Mouse (Mus musculus): ENCODE data around the gene Tecpr1. TPM values are rescaled to one million over a fixed set of nuclear protein-coding genes. Genes with fewer than 3 reads are reported as not detected.

The Tecpr1 gene
- polyA plus RNA-seq, 1 experiment, result 5.4 TPM

DNA sequence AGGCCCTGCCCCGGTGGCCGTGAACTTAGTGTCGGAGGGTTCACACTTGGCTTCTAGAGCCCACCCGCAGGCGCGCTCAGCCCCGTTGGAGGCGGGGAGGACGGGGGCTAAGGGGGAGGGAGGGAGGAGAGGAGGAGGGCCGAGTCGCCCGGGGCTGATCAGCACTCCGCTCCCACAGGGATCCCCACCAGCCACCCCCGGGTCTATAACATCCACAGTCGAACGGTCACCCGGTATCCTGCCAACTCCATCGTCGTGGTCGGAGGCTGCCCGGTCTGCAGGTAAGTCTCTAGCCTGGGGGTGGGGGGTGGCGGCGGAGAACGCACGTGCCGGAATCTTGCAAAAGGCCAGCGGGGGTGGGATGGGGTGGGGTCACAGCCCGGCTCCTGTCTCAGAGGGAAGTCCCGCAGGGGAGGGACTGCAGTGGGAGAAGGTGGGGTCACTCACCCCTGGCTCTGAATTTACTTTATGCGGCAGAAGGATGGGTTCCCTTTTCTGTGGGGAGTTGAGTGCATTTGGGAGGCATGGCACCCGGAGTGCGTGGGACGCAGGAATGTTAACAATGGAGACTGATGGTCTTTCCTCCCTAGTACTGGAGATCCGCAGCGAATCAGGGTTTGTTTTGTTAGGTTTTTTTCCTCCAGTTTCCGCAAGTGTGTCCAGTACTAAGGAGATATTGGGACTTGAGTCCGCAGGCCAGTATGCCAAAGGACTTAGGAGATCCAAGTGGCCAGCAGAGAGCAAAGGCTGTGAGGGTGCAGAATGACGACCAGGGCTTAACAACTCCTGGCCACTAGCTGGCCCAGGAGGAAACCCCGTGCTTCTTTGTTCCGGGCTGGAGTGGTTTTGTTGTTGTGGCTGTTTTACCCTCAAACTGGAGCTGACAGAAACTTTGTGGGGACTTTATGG is 32.5 kb upstream of the Tecpr1 start:
- TF ChIP-seq GATA1 (IDR thresholded peaks at IDR 0.05; ENCODE audit: low read length), result no peak

DNA sequence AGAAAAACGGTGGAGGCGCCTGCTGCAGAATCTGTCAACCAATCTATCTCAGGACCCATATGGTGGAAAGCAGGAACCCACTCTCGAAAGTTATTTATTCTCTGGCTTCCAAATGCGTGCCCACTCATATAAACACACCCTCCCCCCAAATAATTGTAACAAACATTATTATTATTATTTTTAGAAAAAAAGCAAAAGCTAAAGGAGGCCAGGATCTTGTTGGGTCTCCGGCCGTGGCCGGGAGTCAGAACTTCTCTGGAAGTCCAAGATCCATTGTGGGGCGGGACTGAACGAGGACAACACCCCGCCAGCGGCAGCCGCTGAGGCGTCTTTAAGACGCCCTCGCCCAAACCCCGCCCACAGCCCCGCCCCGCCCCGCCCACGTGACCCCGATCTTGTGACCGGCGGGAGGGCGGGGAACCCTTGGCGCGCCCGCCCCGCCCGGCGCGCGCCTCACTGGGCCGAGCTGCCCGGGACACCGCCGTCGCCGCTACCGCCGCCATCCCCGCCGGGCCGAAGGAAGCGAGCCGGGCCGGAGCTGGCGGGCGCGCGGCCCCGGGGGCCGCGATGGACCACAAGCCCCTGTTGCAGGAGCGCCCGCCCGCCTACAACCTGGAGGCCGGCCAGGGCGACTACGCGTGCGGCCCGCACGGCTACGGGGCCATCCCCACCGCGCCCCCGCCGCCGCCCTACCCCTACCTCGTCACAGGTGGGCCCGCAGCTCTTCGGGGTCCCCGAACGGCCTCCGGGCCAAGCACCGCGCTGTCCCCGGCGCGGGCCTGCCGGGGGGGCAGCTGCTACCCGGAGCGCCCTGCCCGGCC is 31.6 kb upstream of the Tecpr1 start:
- TF ChIP-seq GATA1 (IDR thresholded peaks at IDR 0.05; ENCODE audit: low read length), result no peak

DNA sequence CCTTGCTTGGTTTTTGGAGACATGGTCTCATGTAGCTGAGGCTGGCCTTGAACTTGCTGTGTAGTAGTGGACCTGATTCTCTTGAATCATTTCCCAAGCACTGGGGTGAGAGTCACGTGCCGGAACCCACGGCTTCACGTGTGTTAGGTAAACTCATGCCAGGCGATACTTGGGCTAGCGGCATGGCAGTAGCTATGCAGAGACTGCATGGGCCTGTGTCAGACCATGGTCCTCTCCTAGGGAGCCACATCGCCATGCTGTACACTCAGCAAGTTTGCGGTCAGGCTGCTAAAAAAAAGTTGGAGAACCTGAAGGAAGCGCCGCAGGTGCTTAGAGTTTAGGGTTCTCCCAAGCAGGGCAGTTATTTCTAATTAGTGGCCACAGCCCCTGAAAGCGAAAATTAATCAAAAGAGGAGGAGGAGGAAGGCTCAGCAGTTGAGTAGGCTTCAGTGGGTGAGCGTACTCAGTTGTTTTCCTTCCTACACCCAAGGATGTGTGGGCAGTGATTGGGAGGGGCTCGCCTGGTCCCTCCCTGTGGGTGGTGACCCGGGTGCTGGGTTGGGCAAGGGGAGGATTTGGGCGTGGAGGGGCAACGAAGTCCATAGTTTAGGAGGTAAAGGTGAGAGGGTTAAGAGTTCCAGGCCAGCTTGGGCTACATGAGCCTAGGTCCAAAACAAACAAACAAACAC is 30.9 kb upstream of the Tecpr1 start:
- TF ChIP-seq GATA1 (IDR thresholded peaks at IDR 0.05; ENCODE audit: low read length), result no peak

DNA sequence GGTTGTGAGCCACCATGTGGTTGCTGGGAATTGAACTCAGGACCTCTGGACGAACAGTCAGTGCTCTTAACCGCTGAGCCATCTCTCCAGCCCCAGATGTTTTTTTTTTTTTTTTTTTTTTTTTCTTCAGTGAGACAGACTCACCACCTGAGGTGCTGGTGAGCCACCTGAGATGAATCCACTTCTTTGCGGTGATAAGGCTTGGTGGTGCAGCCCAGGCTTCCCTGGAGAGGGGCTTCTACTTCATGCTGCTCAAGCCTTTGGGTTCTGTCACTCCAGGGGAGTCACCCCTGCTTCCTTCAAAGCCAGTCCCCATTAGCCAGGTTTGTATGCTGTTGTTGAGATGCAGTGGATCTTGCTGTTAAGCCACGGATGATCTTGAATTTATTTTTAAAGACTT is 29.8 kb upstream of the Tecpr1 start:
- TF ChIP-seq GATA1 (IDR thresholded peaks at IDR 0.05; ENCODE audit: low read length), result no peak

DNA sequence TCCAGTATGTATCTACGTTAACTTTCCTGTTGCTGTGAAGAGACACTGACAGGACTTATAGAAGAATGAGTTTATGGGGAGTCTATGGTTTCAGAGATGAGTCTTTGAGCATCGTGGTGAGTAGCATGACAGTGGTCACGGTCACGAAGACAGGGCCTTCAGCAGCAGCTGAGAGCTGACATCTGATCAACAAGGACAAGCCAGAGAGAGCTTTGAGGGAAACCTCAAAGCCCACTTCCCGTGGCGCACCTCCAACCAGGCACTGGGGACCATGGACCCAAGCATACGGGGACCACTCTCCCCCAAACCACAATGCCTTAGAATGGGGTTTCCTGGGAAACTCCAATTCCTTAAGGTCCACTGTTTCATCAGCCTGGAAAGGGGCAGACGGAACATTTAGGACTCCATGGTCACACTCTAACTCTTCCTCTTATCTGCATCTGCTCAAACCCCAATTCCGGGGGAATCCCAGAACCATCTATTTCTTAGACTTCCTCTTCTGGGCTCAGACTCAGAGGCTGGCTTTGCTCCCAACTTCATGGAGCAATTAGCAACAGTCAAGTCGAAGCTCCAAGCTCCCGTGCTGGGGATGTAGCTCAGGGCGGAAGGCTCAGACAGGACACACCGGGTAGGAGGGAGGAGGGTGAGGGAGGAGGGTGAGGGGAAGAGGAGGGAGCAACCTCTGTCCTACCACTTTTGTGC is 28.6 kb upstream of the Tecpr1 start:
- no peak for TF ChIP-seq GATA1 (IDR thresholded peaks at IDR 0.05; ENCODE audit: low read length)

DNA sequence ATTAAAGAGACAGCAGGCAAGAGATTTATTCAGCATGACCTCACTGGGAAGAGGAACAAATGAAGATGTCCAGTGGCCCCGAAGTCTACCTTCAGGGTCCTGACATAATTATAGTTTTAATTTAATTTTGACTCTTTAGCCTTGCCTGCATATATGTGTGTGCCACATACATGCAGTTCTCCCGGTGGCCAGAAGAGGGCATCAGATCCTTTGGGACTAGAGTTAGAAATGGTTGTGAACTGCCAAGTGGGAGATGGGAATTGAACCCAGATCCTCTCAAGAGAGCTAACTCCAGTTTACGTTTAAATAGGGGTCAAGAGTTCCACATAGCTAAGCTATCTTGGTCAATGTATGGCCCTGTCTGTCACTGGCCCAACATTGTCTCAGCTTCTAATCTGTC is 26.5 kb upstream of the Tecpr1 start:
- TF ChIP-seq GATA1 (IDR thresholded peaks at IDR 0.05; ENCODE audit: low read length), result no peak

DNA sequence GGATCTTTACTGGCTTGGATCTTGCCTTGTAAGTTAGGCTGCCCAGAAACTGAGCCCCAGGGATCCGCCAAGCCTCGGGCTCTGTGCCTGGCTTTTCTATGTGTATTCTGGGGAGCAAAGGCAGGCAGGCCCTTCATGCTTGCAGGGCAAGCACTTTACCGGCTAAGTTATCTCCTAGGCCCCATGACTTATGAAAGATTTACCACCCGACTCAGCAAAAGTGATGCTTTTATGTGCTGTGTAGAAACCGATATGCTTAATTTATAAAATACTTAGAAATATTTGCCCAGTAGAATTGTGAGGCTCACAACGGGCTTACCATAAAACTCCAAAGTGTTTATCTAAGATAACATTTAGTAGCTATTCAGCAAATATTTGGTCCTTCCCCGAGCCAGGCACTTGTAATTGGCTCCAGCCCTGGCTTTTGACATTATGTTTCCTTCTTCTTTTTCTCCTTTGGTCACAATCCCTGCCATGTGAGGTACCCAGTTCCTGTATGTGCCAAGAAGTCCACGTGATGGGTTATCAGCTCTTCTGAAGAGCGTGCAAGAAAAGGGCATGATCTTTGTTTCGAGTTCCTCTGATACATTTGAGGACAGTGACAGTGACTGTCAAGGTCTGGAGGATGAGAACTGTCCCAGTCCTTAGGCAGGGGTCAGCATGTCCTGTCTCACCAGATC is 24.6 kb upstream of the Tecpr1 start:
- TF ChIP-seq GATA1 (IDR thresholded peaks at IDR 0.05; ENCODE audit: low read length), result no peak

DNA sequence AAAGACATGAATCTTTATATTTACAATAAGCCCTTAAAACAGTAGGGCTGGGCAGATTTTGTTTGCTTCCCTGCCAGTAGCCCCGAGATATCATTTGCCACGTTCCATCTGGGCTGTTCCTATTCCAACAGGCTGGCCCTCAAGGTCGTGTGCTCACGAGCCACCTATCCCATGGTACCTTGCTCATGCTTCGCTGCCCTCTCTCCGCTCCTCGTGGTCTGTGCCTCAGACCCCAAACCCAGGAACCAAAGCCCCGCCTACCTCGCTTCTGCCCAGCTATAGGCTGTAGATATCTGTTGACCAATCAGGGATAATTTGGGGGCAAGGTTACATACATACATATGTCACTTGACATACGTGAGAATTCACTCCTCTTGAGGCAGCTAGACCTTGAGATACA is 23.9 kb upstream of the Tecpr1 start:
- no peak for TF ChIP-seq GATA1 (IDR thresholded peaks at IDR 0.05; ENCODE audit: low read length)

DNA sequence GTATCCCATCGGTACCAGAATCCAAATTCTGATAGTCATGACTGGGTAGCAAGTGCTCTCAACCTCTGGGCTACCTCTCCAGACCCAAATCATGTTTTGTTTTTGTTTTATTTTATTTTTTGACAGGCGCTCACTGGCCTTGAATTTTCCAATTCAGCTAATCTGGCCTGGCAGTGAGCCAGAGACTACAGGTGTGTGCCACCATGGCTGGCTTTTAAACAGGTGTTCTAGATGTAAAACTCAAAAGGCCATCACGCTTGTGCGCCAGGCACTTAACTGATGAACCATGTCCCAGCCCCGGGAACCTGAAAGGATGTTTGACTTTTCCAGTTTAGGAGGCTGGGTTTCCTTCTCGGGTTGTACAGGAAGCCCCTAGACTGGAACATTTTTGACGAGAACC is 23.3 kb upstream of the Tecpr1 start:
- TF ChIP-seq GATA1 (IDR thresholded peaks at IDR 0.05; ENCODE audit: low read length), result no peak

DNA sequence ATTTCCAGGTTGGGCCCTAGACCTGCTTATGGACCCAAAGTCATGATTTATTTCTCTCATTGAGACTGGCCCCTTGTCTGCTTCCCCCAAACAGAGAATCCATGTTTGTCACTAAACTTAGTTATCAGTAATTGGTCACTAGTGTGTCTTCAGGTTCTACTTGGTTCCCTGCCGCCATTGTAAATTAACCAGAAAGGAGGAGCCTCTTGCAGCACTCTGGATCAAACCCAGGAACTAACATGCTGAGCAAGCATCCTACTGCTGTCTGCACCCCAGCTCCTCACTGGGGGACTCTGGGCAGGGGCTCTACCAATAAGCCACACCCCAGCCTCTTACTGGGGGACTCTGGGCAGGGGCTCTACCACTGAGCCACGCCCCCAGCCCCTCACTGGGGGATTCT is 22.2 kb upstream of the Tecpr1 start:
- TF ChIP-seq GATA1 (IDR thresholded peaks at IDR 0.05; ENCODE audit: low read length), result no peak

DNA sequence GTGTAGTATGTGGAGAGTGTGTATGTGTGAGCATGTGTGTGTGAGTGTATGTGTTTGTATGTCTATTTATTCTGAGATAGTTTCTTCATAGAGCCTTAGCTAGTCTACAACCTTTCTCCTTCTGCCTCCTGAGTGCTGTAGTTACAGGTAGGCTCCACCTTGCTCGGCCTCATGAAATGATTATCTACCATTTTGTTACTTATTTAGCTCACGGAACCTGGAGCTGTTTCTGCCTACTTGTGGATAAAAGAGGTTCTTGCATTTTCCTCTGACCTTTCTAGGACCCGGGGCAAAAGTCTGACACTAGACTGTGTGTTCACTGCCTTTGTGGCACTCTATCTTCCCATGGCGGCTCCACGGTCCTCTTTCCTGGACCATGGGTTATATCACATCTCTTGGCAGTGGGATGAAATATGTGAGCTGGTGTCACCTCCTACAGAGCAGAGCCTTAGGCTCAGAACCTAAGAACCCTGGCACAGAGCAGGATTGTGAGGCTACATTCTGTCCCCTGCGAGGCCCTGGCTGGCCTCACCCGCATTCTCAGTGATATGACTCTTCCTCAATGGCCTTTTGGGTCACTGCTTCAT is 20.6 kb upstream of the Tecpr1 start, which contains the start of gene Bri3:
Bri3 (plus strand) TSS at position 537 of the 587 bp plus-strand sequence.
- TF ChIP-seq GATA1 (IDR thresholded peaks at IDR 0.05; ENCODE audit: low read length), result no peak

DNA sequence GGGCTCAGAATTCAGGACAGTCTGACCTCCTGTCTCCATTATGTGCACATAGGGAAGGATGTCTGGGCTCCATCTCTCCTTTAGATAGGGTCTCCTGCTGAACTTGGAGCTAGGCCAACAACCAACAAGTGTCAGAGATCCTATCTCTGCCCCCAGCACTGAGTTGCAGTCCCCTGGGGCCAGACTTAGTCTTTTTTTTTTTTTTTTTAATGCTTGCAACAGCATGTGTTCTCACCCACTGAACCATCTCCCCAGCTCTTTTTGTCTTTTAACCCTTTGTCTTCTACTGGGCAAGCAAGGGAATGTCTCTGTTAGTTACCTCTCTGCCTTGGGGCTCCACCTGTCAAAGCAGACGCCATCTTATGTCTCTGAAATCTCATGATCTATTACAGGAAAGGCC is 15.6 kb upstream of the Tecpr1 start:
- no peak for TF ChIP-seq GATA1 (IDR thresholded peaks at IDR 0.05; ENCODE audit: low read length)

DNA sequence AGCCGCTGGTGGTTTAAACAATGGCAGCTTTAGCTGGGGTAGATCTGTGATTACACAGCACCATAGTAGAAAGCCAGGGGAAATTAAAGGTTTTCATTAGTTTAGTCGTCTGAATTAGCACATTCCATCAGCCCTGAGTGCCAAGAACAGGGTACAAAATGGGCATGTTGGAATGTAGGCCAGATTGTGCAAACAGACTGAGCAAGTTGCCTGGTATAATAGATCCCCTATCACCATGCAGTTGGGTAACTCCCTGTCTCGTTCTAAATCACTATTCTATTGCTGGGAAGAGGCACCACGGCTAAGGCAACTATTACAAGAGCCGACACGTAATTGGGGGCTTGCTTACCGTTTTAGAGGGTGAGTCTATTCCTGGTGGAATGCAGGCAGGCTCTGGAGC is 11.3 kb upstream of the Tecpr1 start:
- TF ChIP-seq GATA1 (IDR thresholded peaks at IDR 0.05; ENCODE audit: low read length), result no peak

DNA sequence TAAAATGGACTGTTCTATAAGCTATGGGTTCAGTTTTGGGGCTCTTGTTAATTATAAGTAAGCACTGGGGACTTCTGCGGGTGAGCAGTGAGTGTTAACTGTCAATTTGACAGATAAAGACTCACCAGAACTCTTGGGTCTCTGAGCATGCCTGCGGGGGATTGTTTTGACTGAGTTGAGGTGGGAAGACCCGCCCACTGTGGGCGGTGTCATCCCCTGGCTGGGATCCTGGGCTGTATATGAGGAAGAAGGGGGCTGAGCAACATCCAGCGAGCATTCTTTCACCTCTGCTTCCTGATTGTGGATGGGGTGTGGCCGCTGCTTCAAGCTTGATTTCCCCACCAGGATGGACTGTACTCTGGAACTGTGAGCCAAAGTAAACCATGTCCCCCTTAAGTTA is 10.8 kb upstream of the Tecpr1 start:
- no peak for TF ChIP-seq GATA1 (IDR thresholded peaks at IDR 0.05; ENCODE audit: low read length)

All from G1E-ER4 (cell line).